Mouse (Mus musculus) midbrain, embryonic 12.5 days (tissue): ENCODE results near the gene Cyp4f13. TPM values are rescaled to one million over a fixed set of nuclear protein-coding genes. Genes with fewer than 3 reads are reported as not detected.

Experiments
- polyA plus RNA-seq: library from polyadenylated mRNA; unstranded; fragments of >200 nt; fragmentation: Nextera tagmentation; extraction: Ambion mirVana; gene quantifications from 2 replicates; pipeline ENCODE4 v1.2.1, GENCODE M21; 2016

The Cyp4f13 gene
- polyA plus RNA-seq, 1 experiment from 2014 or later, result 5.5 TPM

Other genes starting within 250 kb of the Cyp4f13 start
- 52.0 and 55.5 TPM in 2 replicates for gene Zfp871, start 159.1 kb downstream of the Cyp4f13 start, polyA plus RNA-seq
- 53.5 and 57.9 TPM in 2 replicates for gene Zfp811, start 137.5 kb downstream of the Cyp4f13 start, polyA plus RNA-seq
- 18.6 and 20.4 TPM in 2 replicates for gene Zfp799, start 117.1 kb downstream of the Cyp4f13 start, polyA plus RNA-seq
- 8.9 TPM in 2 replicates for gene Zfp870, start 55.8 kb downstream of the Cyp4f13 start, polyA plus RNA-seq
- gene Cyp4f14, start 30.1 kb downstream of the Cyp4f13 start, polyA plus RNA-seq, result not detected in 2 replicates
- gene Zfp472, start 18.4 kb upstream of the Cyp4f13 start, polyA plus RNA-seq, result 10.8 and 11.1 TPM in 2 replicates
- 18.9 and 19.0 TPM in 2 replicates for gene Zfp952, start 45.7 kb upstream of the Cyp4f13 start, polyA plus RNA-seq
- gene Zfp763, start 86.0 kb upstream of the Cyp4f13 start, polyA plus RNA-seq, result 22.8 and 24.7 TPM in 2 replicates
- gene 4921501E09Rik, start 120.7 kb upstream of the Cyp4f13 start, polyA plus RNA-seq, result not detected in 2 replicates
- 14.9 and 15.5 TPM in 2 replicates for gene Zfp563, start 141.9 kb upstream of the Cyp4f13 start, polyA plus RNA-seq
- gene Morc2b, start 192.3 kb upstream of the Cyp4f13 start, polyA plus RNA-seq, result 0.18 and 0.29 TPM in 2 replicates
- not detected in 2 replicates for gene Olfr55, start 221.0 kb upstream of the Cyp4f13 start, polyA plus RNA-seq
- gene Olfr239, start 243.9 kb upstream of the Cyp4f13 start, polyA plus RNA-seq, result not detected in 2 replicates